Comparison of ENCODE assay signal across 19 mouse cellular contexts in the genomic region with DNA sequence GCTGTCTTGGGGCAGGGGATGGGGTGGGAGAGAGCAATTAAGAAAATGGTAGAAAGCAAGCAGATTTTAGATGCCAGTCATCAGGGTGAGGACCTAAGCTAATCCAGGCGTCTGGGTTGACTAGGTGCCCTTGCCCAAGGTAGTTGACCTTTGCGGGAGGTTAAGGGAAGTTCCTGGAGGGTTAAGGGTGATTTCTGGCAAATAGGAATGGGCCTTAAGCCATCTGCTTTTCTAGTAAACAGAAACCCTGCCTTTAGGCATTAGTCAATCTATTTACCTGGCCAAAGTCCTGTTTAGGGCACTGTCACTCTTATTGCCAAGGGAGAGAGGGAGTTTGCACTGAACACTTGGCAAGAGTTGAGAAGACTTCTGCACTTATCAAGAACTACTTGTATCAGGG. TPM values are rescaled to one million over a fixed set of nuclear protein-coding genes. Genes with fewer than 3 reads are reported as not detected.
DNase-seq lines count a peak whose midpoint lies in the region; ATAC-seq and TF ChIP-seq lines count a peak whose summit lies in the region.
"Had no signal": no experiment of that assay in that cellular context is flagged by ENCODE, and none has a peak within 500 bp of the region (broad histone marks: within the 10 kb centered on the region; RNA-seq: fewer than 3 reads in every experiment).

No protein-coding gene starts in this region.

- peak; percentile 61 for DNase-seq in kidney, adult 2 months
- DNase-seq in liver, adult 2 months (ENCODE audit: extremely low read depth, low read depth, low spot score) = peak; percentile 100
- no peak for DNase-seq in liver, embryonic 11.5 days (ENCODE audit: low spot score)
- DNase-seq: adrenal gland, adult 2 months; adrenal gland, postnatal 25 days; cerebellum, adult 18-20 months; cerebellum, adult 9-11 months; cerebellum, postnatal 36 days; gastrocnemius, postnatal 14 days had no signal

- H3K4me2 ChIP-seq in kidney, embryonic 15.5 days = no peak overlapping the region
- H3K4me2 ChIP-seq in liver, embryonic 11.5 days = no peak overlapping the region
- H3K4me2 ChIP-seq in liver, embryonic 15.5 days = no peak overlapping the region
- H3K4me2 ChIP-seq: embryonic facial prominence, embryonic 13.5 days; forebrain, embryonic 12.5 days; heart, embryonic 12.5 days had no signal

- H3K27me3 ChIP-seq in kidney, adult 2 months (replicated peaks; ENCODE audit: control insufficient read depth, insufficient read depth, low read length) = no peaks in the 10 kb centered on the region
- no peaks in the 10 kb centered on the region for H3K27me3 ChIP-seq in kidney, embryonic 15.5 days
- H3K27me3 ChIP-seq in liver, adult 2 months (ENCODE audit: control insufficient read depth, insufficient read depth, low read length) = no peaks in the 10 kb centered on the region
- no peaks in the 10 kb centered on the region for H3K27me3 ChIP-seq in liver, embryonic 11.5 days (replicated peaks; ENCODE audit: control insufficient read depth, insufficient read depth, low read length)
- H3K27me3 ChIP-seq in liver, embryonic 15.5 days = no peaks in the 10 kb centered on the region
- H3K27me3 ChIP-seq in small intestine, adult 2 months (ENCODE audit: control insufficient read depth, insufficient read depth, low read length) = no peaks in the 10 kb centered on the region
- H3K27me3 ChIP-seq: embryonic facial prominence, embryonic 13.5 days; forebrain, embryonic 12.5 days; heart, embryonic 12.5 days had no signal

- TF ChIP-seq CTCF in kidney, adult 2 months (conservative IDR thresholded peaks at IDR 0.05; ENCODE audit: insufficient read depth, insufficient read length, low read depth, low read length) = no peak
- no peak for TF ChIP-seq CTCF in liver, adult 2 months (IDR thresholded peaks at IDR 0.05; ENCODE audit: low read depth, low read length)
- no peak for TF ChIP-seq CTCF in small intestine, adult 2 months (IDR thresholded peaks at IDR 0.05; ENCODE audit: extremely low read depth, insufficient read length, insufficient replicate concordance, low read depth, low read length)

- peaks cover 7% of the 10 kb centered on the region; the same call in 1 of the 2 replicates for H3K4me1 ChIP-seq in kidney, adult 2 months (ENCODE audit: control insufficient read depth, insufficient read depth, low read length)
- H3K4me1 ChIP-seq in kidney, embryonic 15.5 days = no peaks in the 10 kb centered on the region
- peaks cover 2% of the 10 kb centered on the region; the same call in 1 of the 2 replicates for H3K4me1 ChIP-seq in liver, adult 2 months (ENCODE audit: control insufficient read depth, insufficient read depth, low read length)
- no peaks in the 10 kb centered on the region for H3K4me1 ChIP-seq in liver, embryonic 11.5 days (replicated peaks; ENCODE audit: control insufficient read depth, insufficient read depth, low read length)
- no peaks in the 10 kb centered on the region for H3K4me1 ChIP-seq in liver, embryonic 15.5 days (replicated peaks)
- H3K4me1 ChIP-seq in small intestine, adult 2 months (ENCODE audit: control insufficient read depth, insufficient read depth, insufficient read length, low read length) = peaks cover 7% of the 10 kb centered on the region; the same call in 1 of the 2 replicates
- H3K4me1 ChIP-seq: embryonic facial prominence, embryonic 13.5 days; forebrain, embryonic 12.5 days; heart, embryonic 12.5 days; hindbrain, embryonic 10.5 days had no signal

- no peaks in the 10 kb centered on the region for H3K79me2 ChIP-seq in liver, adult 2 months (ENCODE audit: control insufficient read depth, insufficient read depth, low read length)

- H3K4me3 ChIP-seq in kidney, adult 2 months (ENCODE audit: insufficient read depth, low read depth, low read length) = no peak overlapping the region
- no peak overlapping the region for H3K4me3 ChIP-seq in kidney, embryonic 15.5 days (replicated peaks)
- H3K4me3 ChIP-seq in liver, adult 2 months (ENCODE audit: insufficient read depth, low read depth, low read length) = no peak overlapping the region
- H3K4me3 ChIP-seq in liver, embryonic 11.5 days (ENCODE audit: low read depth, low read length) = no peak overlapping the region
- no peak overlapping the region for H3K4me3 ChIP-seq in liver, embryonic 15.5 days (replicated peaks)
- H3K4me3 ChIP-seq in small intestine, adult 2 months (ENCODE audit: low read depth, low read length) = no peak overlapping the region
- H3K4me3 ChIP-seq: embryonic facial prominence, embryonic 13.5 days; forebrain, embryonic 12.5 days; heart, embryonic 12.5 days; hindbrain, embryonic 10.5 days had no signal

- no peaks in the 10 kb centered on the region for H3K9me3 ChIP-seq in kidney, embryonic 15.5 days (replicated peaks)
- H3K9me3 ChIP-seq in liver, embryonic 11.5 days (ENCODE audit: control insufficient read depth, low read length) = no peaks in the 10 kb centered on the region
- no peaks in the 10 kb centered on the region for H3K9me3 ChIP-seq in liver, embryonic 15.5 days (replicated peaks)
- H3K9me3 ChIP-seq: embryonic facial prominence, embryonic 13.5 days; forebrain, embryonic 12.5 days; heart, embryonic 12.5 days; hindbrain, embryonic 10.5 days had no signal

- peaks cover under 1% of the 10 kb centered on the region for H3K36me3 ChIP-seq in kidney, adult 2 months (ENCODE audit: control insufficient read depth, insufficient read depth, low read length)
- peaks cover 16% of the 10 kb centered on the region for H3K36me3 ChIP-seq in kidney, embryonic 15.5 days
- peaks cover 3% of the 10 kb centered on the region; the same call in 1 of the 2 replicates for H3K36me3 ChIP-seq in liver, adult 2 months (ENCODE audit: control insufficient read depth, insufficient read depth, low read length)
- H3K36me3 ChIP-seq in liver, embryonic 11.5 days (ENCODE audit: control insufficient read depth, insufficient read depth, low read length) = no peaks in the 10 kb centered on the region
- peaks cover 42% of the 10 kb centered on the region for H3K36me3 ChIP-seq in liver, embryonic 15.5 days (replicated peaks)
- H3K36me3 ChIP-seq in small intestine, adult 2 months (ENCODE audit: control insufficient read depth, insufficient read depth, low read length) = peaks cover 16% of the 10 kb centered on the region
- H3K36me3 ChIP-seq: heart, embryonic 12.5 days had no signal

- WGBS in kidney, adult 2 months = 39% methylated on average over 2 of the region's 2 CpGs
- WGBS in kidney, embryonic 15.5 days = 63% methylated on average over 2 of the region's 2 CpGs
- 31% methylated on average over 2 of the region's 2 CpGs for WGBS in liver, adult 2 months
- 76% methylated on average over 2 of the region's 2 CpGs for WGBS in liver, embryonic 11.5 days
- WGBS in liver, embryonic 15.5 days (ENCODE audit: insufficient replicate concordance) = 78% methylated on average over 2 of the region's 2 CpGs
- WGBS in small intestine, adult 2 months = 33% methylated on average over 2 of the region's 2 CpGs

- no peak for TF ChIP-seq POLR2A in kidney, adult 2 months (IDR thresholded peaks at IDR 0.05; ENCODE audit: low read depth, low read length)
- TF ChIP-seq POLR2A in liver, adult 2 months (IDR thresholded peaks at IDR 0.05; ENCODE audit: extremely low read depth, insufficient read depth, low read length) = no peak
- TF ChIP-seq POLR2A in small intestine, adult 2 months (IDR thresholded peaks at IDR 0.05; ENCODE audit: low read depth, low read length) = no peak

- peak overlapping the region; percentile 58 for H3K27ac ChIP-seq in kidney, adult 2 months (ENCODE audit: insufficient read depth, low read depth, low read length)
- H3K27ac ChIP-seq in kidney, embryonic 15.5 days = no peak overlapping the region
- peak overlapping the region; percentile 72 for H3K27ac ChIP-seq in liver, adult 2 months (replicated peaks; ENCODE audit: insufficient read depth, low read depth, low read length)
- H3K27ac ChIP-seq in liver, embryonic 11.5 days (ENCODE audit: low read depth, low read length) = no peak overlapping the region
- no peak overlapping the region for H3K27ac ChIP-seq in liver, embryonic 15.5 days (replicated peaks)
- peak overlapping the region; percentile 13; the same call in 1 of the 2 replicates for H3K27ac ChIP-seq in small intestine, adult 2 months (ENCODE audit: insufficient read depth, low read depth, low read length)
- H3K27ac ChIP-seq: embryonic facial prominence, embryonic 13.5 days; forebrain, embryonic 12.5 days; hindbrain, embryonic 10.5 days had no signal

- no peak overlapping the region for H3K9ac ChIP-seq in kidney, embryonic 15.5 days
- no peak overlapping the region for H3K9ac ChIP-seq in liver, adult 2 months (ENCODE audit: low read depth, low read length)
- H3K9ac ChIP-seq in liver, embryonic 11.5 days (ENCODE audit: low read depth, low read length) = no peak overlapping the region
- no peak overlapping the region for H3K9ac ChIP-seq in liver, embryonic 15.5 days
- H3K9ac ChIP-seq: embryonic facial prominence, embryonic 13.5 days; forebrain, embryonic 12.5 days; heart, embryonic 12.5 days had no signal

- no peak for ATAC-seq in kidney, embryonic 15.5 days (replicated peaks; ENCODE audit: low FRiP score)
- no peak for ATAC-seq in liver, embryonic 11.5 days (replicated peaks; ENCODE audit: low FRiP score)
- ATAC-seq in liver, embryonic 15.5 days (ENCODE audit: insufficient read depth) = peak; percentile 60
- no peak for ATAC-seq in frontal cortex, adult (ENCODE audit: low TSS enrichment)
- ATAC-seq: forebrain, embryonic 16.5 days had no signal

RNA-seq across cellular contexts. Expression of gene Sh3yl1, which starts 25.4 kb away (rescaled TPM):
- polyA plus RNA-seq in kidney, adult 2 months (2012; rRNA removed) = 11.6 and 13.5 TPM in 2 replicates
- polyA plus RNA-seq in kidney, embryonic 15.5 days (2015; fragmentation: Nextera tagmentation; extraction: Ambion mirVana) = 25.2 and 27.5 TPM in 2 replicates
- total RNA-seq in liver, adult 2 months (2014; rRNA removed) = 4.2 TPM in 2 replicates
- polyA plus RNA-seq in liver, adult 2 months (2012; rRNA removed) = 4.1 and 5.2 TPM in 2 replicates
- 19.9 and 20.8 TPM in 2 replicates for polyA plus RNA-seq in liver, embryonic 11.5 days (2014; fragmentation: Nextera tagmentation; extraction: Ambion mirVana)
- polyA plus RNA-seq in liver, embryonic 15.5 days (2015; fragmentation: Nextera tagmentation; extraction: Ambion mirVana) = 37.4 and 40.8 TPM in 2 replicates
- 1.0 and 3.4 TPM in 2 replicates for polyA plus RNA-seq in small intestine, adult 2 months (2012; rRNA removed)

RNA-seq across cellular contexts. Expression of gene Acp1, which starts 25.5 kb away (rescaled TPM):
- polyA plus RNA-seq in kidney, adult 2 months (2012; rRNA removed) = 9.6 and 12.2 TPM in 2 replicates
- polyA plus RNA-seq in kidney, embryonic 15.5 days (2015; fragmentation: Nextera tagmentation; extraction: Ambion mirVana) = 168 and 188 TPM in 2 replicates
- 64.8 and 75.0 TPM in 2 replicates for total RNA-seq in liver, adult 2 months (2014; rRNA removed)
- 8.2 and 9.3 TPM in 2 replicates for polyA plus RNA-seq in liver, adult 2 months (2012; rRNA removed)
- 308 and 350 TPM in 2 replicates for polyA plus RNA-seq in liver, embryonic 11.5 days (2014; fragmentation: Nextera tagmentation; extraction: Ambion mirVana)
- polyA plus RNA-seq in liver, embryonic 15.5 days (2015; fragmentation: Nextera tagmentation; extraction: Ambion mirVana) = 235 and 287 TPM in 2 replicates
- 2.5 and 4.4 TPM in 2 replicates for polyA plus RNA-seq in small intestine, adult 2 months (2012; rRNA removed)

RNA-seq across cellular contexts. Expression of gene Alkal2, which starts 52.8 kb away (rescaled TPM):
- polyA plus RNA-seq in kidney, adult 2 months (2012; rRNA removed) = 0.41 and 0.87 TPM in 2 replicates
- 0.12 and 0.55 TPM in 2 replicates for polyA plus RNA-seq in kidney, embryonic 15.5 days (2015; fragmentation: Nextera tagmentation; extraction: Ambion mirVana)
- total RNA-seq in liver, adult 2 months (2014; rRNA removed) = not detected in 2 replicates
- polyA plus RNA-seq in liver, adult 2 months (2012; rRNA removed) = not detected in 2 replicates
- not detected in 2 replicates for polyA plus RNA-seq in liver, embryonic 11.5 days (2014; fragmentation: Nextera tagmentation; extraction: Ambion mirVana)
- polyA plus RNA-seq in liver, embryonic 15.5 days (2015; fragmentation: Nextera tagmentation; extraction: Ambion mirVana) = not detected in 2 replicates
- polyA plus RNA-seq in small intestine, adult 2 months (2012; rRNA removed) = 0.08 and 0.29 TPM in 2 replicates
- total RNA-seq: adrenal gland, postnatal 25 days; ES-E14 had no signal
- polyA plus RNA-seq: heart, embryonic 12.5 days had no signal

Comparison
In these comparisons a context has a peak if more than half of its experiments do, and no peak if none do; other contexts are left out.
1. H3K27ac ChIP-seq: peak in kidney, adult 2 months (single experiment), liver, adult 2 months (single experiment) and small intestine, adult 2 months (single experiment); none in kidney, embryonic 15.5 days (single experiment), liver, embryonic 11.5 days (single experiment) and liver, embryonic 15.5 days (single experiment).
2. RNA of gene Acp1, which starts 25.5 kb away (polyA plus RNA-seq): 308 to 350 TPM in liver, embryonic 11.5 days, 235 to 287 TPM in liver, embryonic 15.5 days and 168 to 188 TPM in kidney, embryonic 15.5 days; 9.6 to 12.2 TPM in kidney, adult 2 months, 8.2 to 9.3 TPM in liver, adult 2 months and 2.5 to 4.4 TPM in small intestine, adult 2 months; every median in the first group is over 10 times any median in the second.